Mouse (Mus musculus): ENCODE measurements at regions not wholly inside any gene's neighbourhood (a gene's known extent, or its start where the extent isn't known, plus 50 kb on each side); places are given as distances from the start of the nearest gene placed in this dataset.

DNA sequence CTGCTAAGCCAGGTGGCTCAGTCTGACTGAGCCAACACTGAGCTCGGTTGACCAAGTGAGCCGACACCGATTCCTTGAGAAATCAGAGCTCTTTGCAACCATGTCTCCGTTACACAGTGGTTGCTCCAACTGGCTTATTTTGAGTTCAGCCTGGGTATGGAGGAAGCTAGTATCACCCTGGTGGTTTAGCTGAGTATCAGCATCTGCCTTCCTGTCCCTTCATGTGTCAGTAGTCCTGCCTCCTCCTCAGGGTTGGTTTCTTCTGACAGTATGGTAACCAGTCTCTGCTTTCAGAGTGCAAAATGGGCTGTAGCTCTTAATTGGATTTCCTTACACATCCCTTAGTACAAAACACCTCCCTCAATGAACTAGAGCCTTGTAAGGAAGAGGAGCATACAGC is 66.2 kb upstream of the Foxn3 start:
- H3K79me2 ChIP-seq (replicated peaks; ENCODE audit: control insufficient read depth, extremely low read depth, insufficient read depth, poor library complexity, severe bottlenecking): no peaks in the 10 kb centered on the region
- H3K27ac ChIP-seq (ENCODE audit: insufficient read depth, low read depth): no peak overlapping the region
- in situ Hi-C loops (cut with MboI; ENCODE audit: low pct_ligation_motif_present, low pct_unique_long_range_greater_than_20kb, low sequenced_read_pairs): loop anchor here (5.0 to 25.0 kb wide), 2 partner anchors 67 to 542 kb away; partner anchors contain the start of gene Foxn3
- H3K27me3 ChIP-seq (replicated peaks): no peaks in the 10 kb centered on the region
- peak; percentile 30 for DNase-seq (ENCODE audit: extremely low read depth)
- H3K4me1 ChIP-seq (ENCODE audit: control insufficient read depth in 1 of 2, insufficient read depth in 2 of 2): peaks cover 10 to 41% of the 10 kb centered on the region in 2 experiments
- dilution Hi-C loops (cut with MboI; ENCODE audit: extremely low pct_ligation_motif_present, extremely low pct_unique_long_range_greater_than_20kb, low sequenced_read_pairs): no loop called here
- TF ChIP-seq SMC3 (IDR thresholded peaks at IDR 0.05; ENCODE audit: low read depth, low read length) (peak; percentile 12; the same call in 1 of the 2 replicates), MAX (IDR thresholded peaks at IDR 0.05; ENCODE audit: low read length) (no peak), CTCF (conservative IDR thresholded peaks at IDR 0.05 in 1 of 2, IDR thresholded peaks at IDR 0.05 in 1 of 2; ENCODE audit: low read depth in 2 of 2, low read length in 2 of 2) (0 out of 4 replicates have a peak, but pooled peaks of 1 of the 2 experiments have one; percentile 26), USF1 (IDR thresholded peaks at IDR 0.05; ENCODE audit: low read depth, low read length) (no peak)
- H3K4me2 ChIP-seq (ENCODE audit: insufficient read depth, low read depth, poor library complexity, severe bottlenecking): no peak overlapping the region
- H3K4me3 ChIP-seq (replicated peaks in 1 of 3; ENCODE audit: low read depth in 2 of 3, low read length in 2 of 3, poor library complexity in 1 of 3): no peak overlapping the region
- no peak overlapping the region for H3K9ac ChIP-seq (ENCODE audit: insufficient read depth, low read depth)
- no peaks in the 10 kb centered on the region for H3K9me3 ChIP-seq (replicated peaks; ENCODE audit: low read length)
- H3K36me3 ChIP-seq (replicated peaks in 1 of 2; ENCODE audit: control insufficient read depth in 1 of 2, insufficient read depth in 1 of 2, low read length in 1 of 2): no peaks in the 10 kb centered on the region

DNA sequence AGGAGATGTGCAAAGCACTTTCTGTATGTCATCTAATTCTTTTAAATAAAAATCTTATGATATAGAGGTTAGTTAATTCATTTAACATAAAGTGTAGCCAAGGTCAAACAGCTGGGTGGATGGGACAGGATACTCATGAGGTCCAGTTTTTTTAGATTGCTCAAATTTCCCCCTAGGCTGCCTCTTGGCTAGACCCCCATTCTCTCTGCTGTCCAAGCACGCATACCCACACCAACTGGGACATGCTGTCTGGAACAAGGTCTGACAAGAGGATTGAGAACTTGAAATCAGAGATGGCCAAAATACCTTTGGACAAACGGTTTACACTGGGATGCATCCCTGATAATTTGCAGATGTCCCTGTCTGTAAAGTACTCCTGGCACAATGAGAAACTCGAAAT is 65.0 kb upstream of the Foxn3 start:
- TF ChIP-seq NELFE (IDR thresholded peaks at IDR 0.05; ENCODE audit: low read depth, low read length): no peak
- TF ChIP-seq ZMIZ1 (IDR thresholded peaks at IDR 0.05; ENCODE audit: low read depth, low read length): no peak
- TF ChIP-seq UBTF (IDR thresholded peaks at IDR 0.05; ENCODE audit: low read depth, low read length): no peak
- no peak for TF ChIP-seq MAFK (IDR thresholded peaks at IDR 0.05; ENCODE audit: insufficient replicate concordance, low read length)
- TF ChIP-seq CHD2 (IDR thresholded peaks at IDR 0.05; ENCODE audit: low read length): no peak
- TF ChIP-seq IRF4 (IDR thresholded peaks at IDR 0.05; ENCODE audit: low read depth, low read length): no peak
- no peak for TF ChIP-seq RAD21 (IDR thresholded peaks at IDR 0.05; ENCODE audit: low read depth, low read length)
- no peak for TF ChIP-seq MXI1 (IDR thresholded peaks at IDR 0.05; ENCODE audit: low read depth, low read length)
- no peak for TF ChIP-seq MYC (IDR thresholded peaks at IDR 0.05; ENCODE audit: low read depth, low read length)
- no peak for TF ChIP-seq PAX5 (IDR thresholded peaks at IDR 0.05; ENCODE audit: low read length)
- TF ChIP-seq ZC3H11A (IDR thresholded peaks at IDR 0.05; ENCODE audit: low read depth, low read length): no peak
- no peak for TF ChIP-seq POLR2AphosphoS2 (IDR thresholded peaks at IDR 0.05; ENCODE audit: low read depth, low read length)
- TF ChIP-seq NRF1 (IDR thresholded peaks at IDR 0.05; ENCODE audit: low read depth, low read length): no peak
- no peak for TF ChIP-seq CHD1 (IDR thresholded peaks at IDR 0.05; ENCODE audit: low read depth, low read length)
- TF ChIP-seq KAT2A (IDR thresholded peaks at IDR 0.05; ENCODE audit: insufficient replicate concordance, low read length): no peak
- dilution Hi-C loops (cut with MboI; ENCODE audit: extremely low pct_ligation_motif_present, extremely low pct_unique_long_range_greater_than_20kb, low sequenced_read_pairs): no loop called here

More for the DNA sequence above, 65.0 kb upstream of the Foxn3 start:
- H3K4me2 ChIP-seq (ENCODE audit: insufficient read depth, low read depth, poor library complexity, severe bottlenecking): peak overlapping the region; percentile 45; the same call in 1 of the 2 replicates
- H3K36me3 ChIP-seq (replicated peaks in 1 of 2; ENCODE audit: control insufficient read depth in 1 of 2, insufficient read depth in 1 of 2, low read length in 1 of 2): no peaks in the 10 kb centered on the region
- DNase-seq (ENCODE audit: extremely low read depth): no peak
- no peak overlapping the region for H3K27ac ChIP-seq (ENCODE audit: insufficient read depth, low read depth)
- no peaks in the 10 kb centered on the region for H3K27me3 ChIP-seq (replicated peaks)
- no peaks in the 10 kb centered on the region for H3K79me2 ChIP-seq (replicated peaks; ENCODE audit: control insufficient read depth, extremely low read depth, insufficient read depth, poor library complexity, severe bottlenecking)
- no peaks in the 10 kb centered on the region for H3K9me3 ChIP-seq (replicated peaks; ENCODE audit: low read length)
- H3K4me3 ChIP-seq (replicated peaks in 1 of 3; ENCODE audit: low read depth in 2 of 3, low read length in 2 of 3, poor library complexity in 1 of 3): no peak overlapping the region
- in situ Hi-C loops (cut with MboI; ENCODE audit: low pct_ligation_motif_present, low pct_unique_long_range_greater_than_20kb, low sequenced_read_pairs): loop anchor here (5.0 to 25.0 kb wide), 2 partner anchors 66 to 541 kb away; partner anchors contain the start of gene Foxn3
- peak overlapping the region; percentile 59; the same call in 1 of the 2 replicates for H3K9ac ChIP-seq (ENCODE audit: insufficient read depth, low read depth)
- peaks cover 6 to 48% of the 10 kb centered on the region in 2 experiments for H3K4me1 ChIP-seq (ENCODE audit: control insufficient read depth in 1 of 2, insufficient read depth in 2 of 2)
